In genomic region chr19:18716374-18716773, GRCm38 (mm10) we compare ENCODE assay signal across 8 mouse cellular contexts. TPM values are rescaled to one million over a fixed set of nuclear protein-coding genes. Genes with fewer than 3 reads are reported as not detected.
DNase-seq lines count a peak whose midpoint lies in the region; ATAC-seq lines count a peak whose summit lies in the region.

No protein-coding gene starts in this region.

- H3K27me3 ChIP-seq in midbrain, embryonic 11.5 days (ENCODE audit: control insufficient read depth, insufficient read depth, low read length), result no peaks in the 10 kb centered on the region
- H3K27me3 ChIP-seq in midbrain, embryonic 15.5 days (replicated peaks), result no peaks in the 10 kb centered on the region

- no peak overlapping the region for H3K27ac ChIP-seq in midbrain, embryonic 11.5 days (ENCODE audit: low read depth, low read length)
- H3K27ac ChIP-seq in midbrain, embryonic 15.5 days, result no peak overlapping the region

- intact Hi-C loops in left cerebral cortex, postnatal 36 days (cut with DNase I), result loop anchor here (10.0 kb wide), 2 partner anchors 82 to 118 kb away; partner anchors contain the start of genes Nmrk1 and Ostf1

- H3K4me1 ChIP-seq in midbrain, embryonic 11.5 days (ENCODE audit: control insufficient read depth, insufficient read depth, low read length), result peaks cover 13% of the 10 kb centered on the region; the same call in 1 of the 2 replicates
- H3K4me1 ChIP-seq in midbrain, embryonic 15.5 days, result peaks cover 27% of the 10 kb centered on the region

- peak; percentile 95 for DNase-seq in midbrain, embryonic 11.5 days (ENCODE audit: low spot score, missing footprints)
- DNase-seq in adrenal gland, adult 2 months, result peak; percentile 45
- peak; percentile 62 for DNase-seq in embryo, embryonic 9.5 days (ENCODE audit: extremely low spot score)
- DNase-seq in left cerebral cortex, postnatal 36 days (ENCODE audit: low spot score in 2 of 2), result peak; percentile 33 to 39
- DNase-seq in ovary, postnatal 36 days (ENCODE audit: low spot score), result peak; percentile 15
- DNase-seq in urinary bladder, postnatal 36 days (ENCODE audit: low spot score in 2 of 2), result peak; percentile 28 to 33

- H3K4me3 ChIP-seq in midbrain, embryonic 11.5 days (ENCODE audit: low read depth, low read length), result no peak overlapping the region
- H3K4me3 ChIP-seq in midbrain, embryonic 15.5 days, result no peak overlapping the region

- ATAC-seq in midbrain, embryonic 11.5 days (ENCODE audit: low FRiP score), result no peak
- ATAC-seq in midbrain, embryonic 15.5 days (replicated peaks), result no peak
- ATAC-seq in hematopoietic stem cell, adult 5-6 weeks (replicated peaks in 1 of 2; ENCODE audit: insufficient read depth in 1 of 2, low FRiP score in 2 of 2, low TSS enrichment in 1 of 2, low read depth in 1 of 2, poor library complexity in 2 of 2, severe bottlenecking in 2 of 2), result peak; percentile 34 to 52; a peak in 3 of 4 replicates

- H3K36me3 ChIP-seq in midbrain, embryonic 11.5 days (ENCODE audit: control insufficient read depth, insufficient read depth, low read length), result peaks cover 4% of the 10 kb centered on the region; the same call in 1 of the 2 replicates
- no peaks in the 10 kb centered on the region; the same call in 1 of the 2 replicates for H3K36me3 ChIP-seq in midbrain, embryonic 15.5 days (replicated peaks)

- H3K9me3 ChIP-seq in midbrain, embryonic 11.5 days (ENCODE audit: control insufficient read depth, low read length), result no peaks in the 10 kb centered on the region
- no peaks in the 10 kb centered on the region for H3K9me3 ChIP-seq in midbrain, embryonic 15.5 days

- WGBS in midbrain, embryonic 11.5 days, result 40% methylated on average over 1 of the region's 1 CpGs
- 49% methylated on average over 1 of the region's 1 CpGs for WGBS in midbrain, embryonic 15.5 days

- no peak overlapping the region for H3K4me2 ChIP-seq in midbrain, embryonic 11.5 days
- H3K4me2 ChIP-seq in midbrain, embryonic 15.5 days, result no peak overlapping the region

- H3K9ac ChIP-seq in midbrain, embryonic 11.5 days (ENCODE audit: low read length), result no peak overlapping the region
- no peak overlapping the region for H3K9ac ChIP-seq in midbrain, embryonic 15.5 days

RNA-seq across cellular contexts. Expression of gene D030056L22Rik, which starts 3.4 kb away (rescaled TPM):
- polyA plus RNA-seq in midbrain, embryonic 11.5 days (2014; fragmentation: Nextera tagmentation; extraction: Ambion mirVana), result 91.1 and 94.2 TPM in 2 replicates
- 45.7 and 50.8 TPM in 2 replicates for polyA plus RNA-seq in midbrain, embryonic 15.5 days (2015; fragmentation: Nextera tagmentation; extraction: Ambion mirVana)
- 10 to 100 TPM; 11.5 to 13.2 TPM for total RNA-seq in adrenal gland, adult 2 months (2021)
- polyA plus RNA-seq in adrenal gland, adult 2 months (2012; rRNA removed), result 44.4 and 47.1 TPM in 2 replicates
- 32.3 and 32.8 TPM in 2 replicates for total RNA-seq in hematopoietic stem cell, adult 5-6 weeks (2017)
- total RNA-seq in left cerebral cortex, postnatal 36 days (2021), result 10 to 100 TPM; 22.3 to 26.0 TPM

RNA-seq across cellular contexts. Expression of gene Trpm6, which starts 33.4 kb away (rescaled TPM):
- polyA plus RNA-seq in midbrain, embryonic 11.5 days (2014; fragmentation: Nextera tagmentation; extraction: Ambion mirVana), result 0.58 and 0.59 TPM in 2 replicates
- 0.41 and 0.43 TPM in 2 replicates for polyA plus RNA-seq in midbrain, embryonic 15.5 days (2015; fragmentation: Nextera tagmentation; extraction: Ambion mirVana)
- under 1 TPM in 1 of 2 experiments, not detected in 1; 0.14 TPM for total RNA-seq in adrenal gland, adult 2 months (2021)
- polyA plus RNA-seq in adrenal gland, adult 2 months (2012; rRNA removed), result 0.01 TPM in 1 of 2 replicates, not detected in the other
- 0.56 and 0.65 TPM in 2 replicates for total RNA-seq in hematopoietic stem cell, adult 5-6 weeks (2017)
- total RNA-seq in left cerebral cortex, postnatal 36 days (2021), result under 1 TPM; 0.39 to 0.59 TPM

RNA-seq across cellular contexts. Expression of gene Carnmt1, which starts 45.8 kb away (rescaled TPM):
- 25.4 and 29.8 TPM in 2 replicates for polyA plus RNA-seq in midbrain, embryonic 11.5 days (2014; fragmentation: Nextera tagmentation; extraction: Ambion mirVana)
- polyA plus RNA-seq in midbrain, embryonic 15.5 days (2015; fragmentation: Nextera tagmentation; extraction: Ambion mirVana), result 11.2 and 13.6 TPM in 2 replicates
- 10 to 100 TPM; 23.7 to 24.7 TPM for total RNA-seq in adrenal gland, adult 2 months (2021)
- polyA plus RNA-seq in adrenal gland, adult 2 months (2012; rRNA removed), result 10.4 and 12.5 TPM in 2 replicates
- 18.9 and 32.6 TPM in 2 replicates for total RNA-seq in hematopoietic stem cell, adult 5-6 weeks (2017)
- total RNA-seq in left cerebral cortex, postnatal 36 days (2021), result 10 to 100 TPM in 1 of 2 experiments, 1 to 10 TPM in 1; 9.7 to 13.9 TPM

Comparison
In these comparisons a context has a peak if more than half of its experiments do, and no peak if none do; other contexts are left out.
1. ATAC-seq: peak in hematopoietic stem cell, adult 5-6 weeks (2 of 2); none in midbrain, embryonic 11.5 days (single experiment) and midbrain, embryonic 15.5 days (single experiment).
2. DNase-seq: peak in every context shown above with its lines; median percentile 95 in midbrain, embryonic 11.5 days; 62 in embryo, embryonic 9.5 days; 45 in adrenal gland, adult 2 months; 36 in left cerebral cortex, postnatal 36 days; 30 in urinary bladder, postnatal 36 days; 15 in ovary, postnatal 36 days.